Mouse (Mus musculus): ENCODE measurements around the gene Wnt1. TPM values are rescaled to one million over a fixed set of nuclear protein-coding genes. Genes with fewer than 3 reads are reported as not detected.

Wnt1 gene
- polyA plus RNA-seq, 1 experiment, result 0.07 TPM

DNA sequence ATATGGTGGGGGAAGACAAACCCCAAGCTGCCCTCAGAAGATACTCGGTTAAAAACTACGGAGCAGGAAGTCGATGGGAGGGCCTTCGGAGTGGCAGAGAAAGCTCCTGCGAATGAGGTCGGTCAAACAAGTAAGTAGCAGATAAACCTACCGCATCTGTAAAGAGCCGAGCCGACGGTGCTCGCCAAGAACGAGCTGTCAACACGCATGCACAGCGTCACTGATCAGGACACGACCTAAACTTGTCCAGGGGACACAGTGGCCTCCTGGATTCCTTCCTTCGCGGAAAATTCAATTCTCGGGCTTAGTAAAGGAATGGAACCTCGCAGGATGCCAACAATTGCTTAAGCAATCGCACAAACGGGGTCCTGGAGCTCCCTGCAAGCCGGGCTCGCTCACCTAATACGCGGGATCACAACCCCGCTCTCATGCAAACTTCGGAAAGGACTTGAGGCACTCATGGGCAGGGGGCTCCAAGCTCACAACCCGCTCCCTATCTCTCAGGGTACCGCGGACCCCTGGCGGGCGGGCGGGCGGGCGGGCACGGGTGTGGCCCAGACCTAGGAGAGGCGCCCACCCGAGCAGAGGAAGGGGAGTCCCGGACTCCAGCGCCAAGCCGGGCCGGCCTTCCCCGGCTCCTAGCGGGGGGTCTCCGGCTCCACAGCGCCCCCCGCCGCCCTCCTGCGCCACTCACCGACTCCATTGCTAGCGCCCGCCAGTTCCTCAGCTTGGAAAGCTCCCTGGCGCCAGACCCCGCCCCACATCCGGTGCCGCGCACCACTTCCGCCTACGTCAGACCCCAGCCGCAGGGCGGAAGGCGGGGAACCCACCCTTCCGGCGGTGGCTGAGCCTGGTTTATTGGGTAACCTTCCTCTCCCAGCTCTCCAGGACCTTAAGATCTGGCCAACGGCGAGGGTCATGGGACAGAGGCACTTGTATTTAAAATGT, 41.4 kb downstream of the Wnt1 start, which contains the start of gene Prkag1:
Gene Prkag1, minus strand, starts transcription at position 786 of the 948 bp plus-strand sequence.
- Histone ChIP-seq H3K27me3 (ENCODE audit: control insufficient read depth, insufficient read depth, low read length) (no peaks in the 10 kb centered on the region), H3K27ac (ENCODE audit: control insufficient read depth, insufficient read depth, low read length) (peak within 1 kb of the TSS; percentile 90), H3K4me3 (ENCODE audit: control insufficient read depth, insufficient read depth, low read length) (peak within 1 kb of the TSS; percentile 80), H3K4me1 (replicated peaks; ENCODE audit: control insufficient read depth, insufficient read depth, low read length) (peaks cover 17% of the 10 kb centered on the region), H3K36me3 (ENCODE audit: control insufficient read depth, insufficient read depth, low read length) (peaks cover 23% of the 10 kb centered on the region)
- DNase-seq, result peak; percentile 98
- TF ChIP-seq POLR2A (IDR thresholded peaks at IDR 0.05; ENCODE audit: control insufficient read depth, extremely low read depth, insufficient read depth, low read length, poor library complexity) (peak; percentile 74), CTCF (IDR thresholded peaks at IDR 0.05; ENCODE audit: borderline replicate concordance, control insufficient read depth, extremely low read depth, insufficient read depth, low read length, poor library complexity) (peak; percentile 76; the same call in 1 of the 2 replicates)
- under 1% methylated on average over 65 of the region's 66 CpGs for WGBS

DNA sequence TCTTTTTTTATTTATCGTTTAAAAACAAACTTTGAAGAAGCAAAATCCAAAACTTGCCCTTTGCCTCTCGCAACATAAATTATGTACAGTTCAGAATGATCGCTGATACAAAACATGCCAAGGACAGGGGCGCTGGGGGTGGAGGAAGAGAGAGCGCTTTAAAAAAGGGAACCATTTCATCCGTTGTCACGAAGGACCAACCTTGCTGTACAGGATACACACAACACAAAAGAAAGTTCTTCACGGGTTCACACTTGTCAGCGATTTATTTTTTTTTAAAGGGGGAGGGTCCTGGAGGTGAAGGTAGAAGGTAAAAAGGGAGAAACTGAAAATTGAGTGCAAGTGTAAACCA, 42.0 kb downstream of the Wnt1 start:
- 2% methylated on average over 9 of the region's 9 CpGs for WGBS
- H3K4me1 ChIP-seq (replicated peaks; ENCODE audit: control insufficient read depth, insufficient read depth, low read length), result peaks cover 17% of the 10 kb centered on the region
- H3K4me3 ChIP-seq (ENCODE audit: control insufficient read depth, insufficient read depth, low read length), result peak overlapping the region; percentile 23
- DNase-seq, result no peak
- no peaks in the 10 kb centered on the region for H3K27me3 ChIP-seq (ENCODE audit: control insufficient read depth, insufficient read depth, low read length)
- peaks cover 30% of the 10 kb centered on the region for H3K36me3 ChIP-seq (ENCODE audit: control insufficient read depth, insufficient read depth, low read length)
- no peak for TF ChIP-seq POLR2A (IDR thresholded peaks at IDR 0.05; ENCODE audit: control insufficient read depth, extremely low read depth, insufficient read depth, low read length, poor library complexity)
- no peak for TF ChIP-seq CTCF (IDR thresholded peaks at IDR 0.05; ENCODE audit: borderline replicate concordance, control insufficient read depth, extremely low read depth, insufficient read depth, low read length, poor library complexity)
- peak overlapping the region; percentile 76 for H3K27ac ChIP-seq (ENCODE audit: control insufficient read depth, insufficient read depth, low read length)

DNA sequence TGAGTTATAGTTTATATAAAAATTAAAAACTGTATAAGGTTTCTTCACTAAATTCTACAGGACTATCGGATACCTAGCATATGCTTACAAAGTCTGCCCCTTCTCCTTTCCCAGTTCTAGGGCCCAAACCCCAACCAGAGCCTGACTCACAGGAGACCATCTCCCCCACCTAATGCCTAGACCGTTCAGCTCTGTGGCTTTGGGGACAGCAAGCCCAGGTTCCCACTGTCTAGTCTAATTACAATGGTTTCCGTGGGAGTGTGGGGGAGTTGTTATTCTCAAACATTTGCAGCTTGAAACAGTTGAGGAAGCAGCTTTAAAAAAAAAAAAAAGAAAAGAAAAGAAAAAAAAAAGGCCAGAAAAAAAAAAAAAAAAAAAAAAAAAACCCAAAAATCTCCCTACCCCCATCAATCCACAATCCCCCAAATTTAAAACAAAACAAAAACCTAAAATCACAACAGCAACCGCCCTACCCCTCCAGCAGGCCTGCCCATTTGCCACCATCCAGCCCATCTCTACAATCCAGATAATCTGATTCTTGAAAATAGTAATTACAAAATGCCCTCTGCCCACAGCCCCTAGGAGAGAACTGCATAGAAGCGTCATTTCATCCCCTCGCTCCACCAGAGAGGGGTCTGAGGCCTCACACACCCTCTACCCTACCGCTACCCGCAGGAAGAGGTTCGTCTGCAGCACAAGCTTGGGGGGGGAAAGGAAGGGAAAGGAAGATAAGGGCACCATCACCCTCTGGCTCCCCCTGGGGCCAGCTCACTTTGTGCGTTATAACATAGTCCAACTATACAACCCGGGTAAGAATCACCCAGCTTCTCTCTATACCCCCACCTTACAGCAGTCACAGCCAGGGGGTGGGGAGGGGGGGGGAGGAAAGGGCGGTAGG, 42.8 kb downstream of the Wnt1 start:
- Histone ChIP-seq H3K4me1 (replicated peaks; ENCODE audit: control insufficient read depth, insufficient read depth, low read length) (peaks cover 17% of the 10 kb centered on the region), H3K4me3 (ENCODE audit: control insufficient read depth, insufficient read depth, low read length) (no peak overlapping the region), H3K36me3 (ENCODE audit: control insufficient read depth, insufficient read depth, low read length) (peaks cover 37% of the 10 kb centered on the region), H3K27ac (ENCODE audit: control insufficient read depth, insufficient read depth, low read length) (peak overlapping the region; percentile 83), H3K27me3 (ENCODE audit: control insufficient read depth, insufficient read depth, low read length) (no peaks in the 10 kb centered on the region)
- DNase-seq, result peak; percentile 70
- TF ChIP-seq POLR2A (IDR thresholded peaks at IDR 0.05; ENCODE audit: control insufficient read depth, extremely low read depth, insufficient read depth, low read length, poor library complexity) (no peak), CTCF (IDR thresholded peaks at IDR 0.05; ENCODE audit: borderline replicate concordance, control insufficient read depth, extremely low read depth, insufficient read depth, low read length, poor library complexity) (0 out of 2 replicates have a peak, but pooled peaks have one; percentile 14)
- WGBS, result 15% methylated on average over 12 of the region's 12 CpGs

DNA sequence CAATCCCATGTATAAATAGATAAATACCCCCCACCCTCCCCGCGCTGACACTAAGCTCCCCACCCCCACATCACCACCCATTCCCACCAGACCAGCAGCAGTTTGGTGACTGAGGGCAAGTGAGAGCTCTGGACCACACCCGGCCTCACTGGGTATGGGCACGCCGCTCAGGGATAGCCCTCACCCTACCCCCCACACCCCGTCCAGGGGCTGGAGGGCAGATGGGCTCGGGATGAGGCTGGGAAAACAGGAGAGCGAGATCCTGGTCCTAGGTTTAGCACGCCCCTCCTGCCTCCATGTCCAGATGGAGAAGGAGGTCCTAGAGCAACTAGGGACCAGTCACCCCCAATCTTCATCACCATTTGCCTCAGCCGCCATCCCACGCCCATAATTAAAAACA, 43.6 kb downstream of the Wnt1 start:
- WGBS, result 94% methylated on average over 11 of the region's 11 CpGs

DNA sequence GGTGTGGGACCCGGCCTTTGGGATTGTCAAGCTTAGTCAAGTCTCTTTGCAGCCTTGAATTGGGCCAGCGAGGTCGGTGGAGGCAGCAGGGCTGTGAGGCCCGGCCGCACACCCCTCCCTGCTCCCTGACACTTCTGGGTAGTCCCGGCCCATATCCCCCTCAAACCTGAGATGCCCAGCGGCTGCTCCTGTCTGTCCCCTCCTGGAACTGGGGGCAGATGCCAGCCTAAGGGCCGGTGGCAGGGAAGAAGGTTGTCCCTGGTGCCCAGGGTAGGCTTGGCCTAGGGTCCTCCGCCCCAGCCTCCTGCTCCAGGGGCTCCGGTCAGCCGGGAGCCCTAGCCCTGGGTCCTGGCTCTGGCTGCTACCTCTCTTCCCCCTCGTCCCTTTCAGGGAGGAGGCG, 44.4 kb downstream of the Wnt1 start:
- no peak for TF ChIP-seq POLR2A (IDR thresholded peaks at IDR 0.05; ENCODE audit: control insufficient read depth, extremely low read depth, insufficient read depth, low read length, poor library complexity)
- TF ChIP-seq CTCF (IDR thresholded peaks at IDR 0.05; ENCODE audit: borderline replicate concordance, control insufficient read depth, extremely low read depth, insufficient read depth, low read length, poor library complexity), result no peak
- H3K4me3 ChIP-seq (ENCODE audit: control insufficient read depth, insufficient read depth, low read length), result no peak overlapping the region
- H3K27ac ChIP-seq (ENCODE audit: control insufficient read depth, insufficient read depth, low read length), result no peak overlapping the region
- H3K27me3 ChIP-seq (ENCODE audit: control insufficient read depth, insufficient read depth, low read length), result no peaks in the 10 kb centered on the region
- no peak for DNase-seq
- peaks cover 15% of the 10 kb centered on the region for H3K4me1 ChIP-seq (replicated peaks; ENCODE audit: control insufficient read depth, insufficient read depth, low read length)
- H3K36me3 ChIP-seq (ENCODE audit: control insufficient read depth, insufficient read depth, low read length), result peaks cover 54% of the 10 kb centered on the region
- WGBS, result 96% methylated on average over 13 of the region's 13 CpGs

More for the DNA sequence above, 43.6 kb downstream of the Wnt1 start:
- Histone ChIP-seq H3K4me1 (replicated peaks; ENCODE audit: control insufficient read depth, insufficient read depth, low read length) (peaks cover 17% of the 10 kb centered on the region), H3K36me3 (ENCODE audit: control insufficient read depth, insufficient read depth, low read length) (peaks cover 46% of the 10 kb centered on the region), H3K27me3 (ENCODE audit: control insufficient read depth, insufficient read depth, low read length) (no peaks in the 10 kb centered on the region), H3K27ac (ENCODE audit: control insufficient read depth, insufficient read depth, low read length) (no peak overlapping the region), H3K4me3 (ENCODE audit: control insufficient read depth, insufficient read depth, low read length) (no peak overlapping the region)
- no peak for DNase-seq
- no peak for TF ChIP-seq CTCF (IDR thresholded peaks at IDR 0.05; ENCODE audit: borderline replicate concordance, control insufficient read depth, extremely low read depth, insufficient read depth, low read length, poor library complexity)
- no peak for TF ChIP-seq POLR2A (IDR thresholded peaks at IDR 0.05; ENCODE audit: control insufficient read depth, extremely low read depth, insufficient read depth, low read length, poor library complexity)

DNA sequence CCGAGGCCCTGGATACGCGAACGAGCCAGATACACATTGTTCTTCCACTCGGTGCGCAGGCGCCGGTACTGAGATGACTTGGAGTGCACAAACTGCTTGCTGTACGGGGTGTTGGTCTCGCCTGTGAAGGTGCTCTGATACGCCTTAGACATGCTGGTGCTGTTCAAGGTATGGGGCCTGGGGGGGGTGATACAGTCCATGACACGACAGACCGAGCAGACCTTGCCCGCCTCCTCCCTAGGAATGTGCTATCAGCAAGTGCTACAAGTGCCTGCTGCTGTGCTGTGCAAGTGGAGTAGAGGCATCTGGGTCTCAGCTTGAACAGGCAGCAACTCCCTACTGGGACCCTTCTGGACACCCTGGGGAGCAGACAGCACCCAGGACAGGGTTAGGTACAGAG, 45.6 kb downstream of the Wnt1 start:
- 98% methylated on average over 14 of the region's 14 CpGs for WGBS
- Histone ChIP-seq H3K4me1 (replicated peaks; ENCODE audit: control insufficient read depth, insufficient read depth, low read length) (peaks cover 6% of the 10 kb centered on the region), H3K27me3 (ENCODE audit: control insufficient read depth, insufficient read depth, low read length) (no peaks in the 10 kb centered on the region), H3K27ac (ENCODE audit: control insufficient read depth, insufficient read depth, low read length) (no peak overlapping the region), H3K4me3 (ENCODE audit: control insufficient read depth, insufficient read depth, low read length) (no peak overlapping the region), H3K36me3 (ENCODE audit: control insufficient read depth, insufficient read depth, low read length) (peaks cover 66% of the 10 kb centered on the region)
- DNase-seq, result no peak
- TF ChIP-seq POLR2A (IDR thresholded peaks at IDR 0.05; ENCODE audit: control insufficient read depth, extremely low read depth, insufficient read depth, low read length, poor library complexity) (no peak), CTCF (IDR thresholded peaks at IDR 0.05; ENCODE audit: borderline replicate concordance, control insufficient read depth, extremely low read depth, insufficient read depth, low read length, poor library complexity) (no peak)
